Mouse (Mus musculus) CH12.LX (cell line): Measurements from ENCODE around the gene Il1rn. TPM values are rescaled to one million over a fixed set of nuclear protein-coding genes. Genes with fewer than 3 reads are reported as not detected.

Experiments used
- DNase-seq: peaks from one replicate; pipeline ENCODE4 v3.0.0-alpha.2; 2013; ENCODE audit errors: extremely low read depth
- H3K27ac ChIP-seq: 2 replicates; pipeline ENCODE4 v1.5.1; 2012; ENCODE audit warnings: low read depth, mild to moderate bottlenecking, control low read depth, moderate library complexity; ENCODE audit not compliant: insufficient read depth
- H3K27me3 ChIP-seq: replicated peaks from 2 replicates; pipeline ENCODE3; 2012; ENCODE audit warnings: inconsistent platforms
- H3K36me3 ChIP-seq, 2 experiments: replicated peaks in 1 of 2; 2 replicates each; pipeline versions ENCODE3 to v1.6.1; 2012; ENCODE audit warnings: inconsistent platforms in 1 of 2, low read length in 1 of 2, mild to moderate bottlenecking in 1 of 2, mixed read lengths in 1 of 2, moderate library complexity in 1 of 2; ENCODE audit not compliant: control insufficient read depth in 1 of 2, insufficient read depth in 1 of 2
- H3K4me1 ChIP-seq, 2 experiments: 2 replicates each; pipeline ENCODE4 v1.6.1; 2012; ENCODE audit warnings: inconsistent platforms in 1 of 2, moderate library complexity in 1 of 2; ENCODE audit not compliant: insufficient read depth in 2 of 2, control insufficient read depth in 1 of 2
- H3K4me2 ChIP-seq: 2 replicates; pipeline ENCODE4 v1.6.1; 2012; ENCODE audit warnings: low read depth, mild to moderate bottlenecking, control low read depth; ENCODE audit not compliant: poor library complexity, insufficient read depth, severe bottlenecking
- H3K4me3 ChIP-seq, 3 experiments: fragments of 150-350 bp in 1 of 3; sonication (generic) in 1 of 3; replicated peaks in 1 of 3; 2 replicates each; pipeline versions ENCODE3 to v1.5.1; 2011 to 2012; ENCODE audit warnings: low read depth in 2 of 3, low read length in 2 of 3, mild to moderate bottlenecking in 2 of 3, moderate library complexity in 2 of 3, control low read depth in 1 of 3, improper control_type of control experiment in 1 of 3, inconsistent platforms in 1 of 3, mixed read lengths in 1 of 3; ENCODE audit not compliant: poor library complexity in 1 of 3
- H3K79me2 ChIP-seq: replicated peaks from 2 replicates; pipeline ENCODE4 v1.6.1; 2012; ENCODE audit warnings: mild to moderate bottlenecking, moderate library complexity; ENCODE audit not compliant: control insufficient read depth, poor library complexity, insufficient read depth, severe bottlenecking; ENCODE audit errors: extremely low read depth
- H3K9ac ChIP-seq: 2 replicates; pipeline ENCODE4 v1.6.1; 2012; ENCODE audit warnings: low read depth, mild to moderate bottlenecking, control low read depth, moderate library complexity; ENCODE audit not compliant: insufficient read depth
- H3K9me3 ChIP-seq: replicated peaks from 2 replicates; pipeline ENCODE3; 2012; ENCODE audit warnings: low read length, inconsistent platforms, mixed read lengths
- BHLHE40 ChIP-seq: IDR thresholded peaks from 2 replicates; pipeline ENCODE4 v1.6.1; 2011; ENCODE audit warnings: mild to moderate bottlenecking, low read depth, low read length, improper control_type of control experiment
- CTCF ChIP-seq, 2 experiments: IDR thresholded peaks in 1 of 2; conservative IDR thresholded peaks in 1 of 2; 2 replicates each; pipeline ENCODE4 v1.5.1; 2011 to 2012; ENCODE audit warnings: low read depth in 2 of 2, low read length in 2 of 2, improper control_type of control experiment in 1 of 2, inconsistent platforms in 1 of 2, mild to moderate bottlenecking in 1 of 2, moderate library complexity in 1 of 2
- ELF1 ChIP-seq: IDR thresholded peaks from 2 replicates; pipeline ENCODE4 v1.6.1; 2014; ENCODE audit warnings: low read depth, mild to moderate bottlenecking, inconsistent platforms, low read length, improper control_type of control experiment
- MAX ChIP-seq: IDR thresholded peaks from 2 replicates; pipeline ENCODE4 v1.6.1; 2011; ENCODE audit warnings: low read length, improper control_type of control experiment
- MAZ ChIP-seq: IDR thresholded peaks from 2 replicates; pipeline ENCODE4 v1.6.1; 2012; ENCODE audit warnings: low read depth, mild to moderate bottlenecking, inconsistent platforms, low read length, improper control_type of control experiment, moderate library complexity
- NELFE ChIP-seq: IDR thresholded peaks from 2 replicates; pipeline ENCODE4 v1.6.1; 2011; ENCODE audit warnings: low read depth, low read length, improper control_type of control experiment
- NRF1 ChIP-seq: IDR thresholded peaks from 2 replicates; pipeline ENCODE4 v1.6.1; 2014; ENCODE audit warnings: low read depth, mild to moderate bottlenecking, inconsistent platforms, low read length, improper control_type of control experiment, moderate library complexity
- PAX5 ChIP-seq: IDR thresholded peaks from 2 replicates; pipeline ENCODE4 v1.6.1; 2012; ENCODE audit warnings: low read length, inconsistent platforms, mixed read lengths
- SIN3A ChIP-seq: IDR thresholded peaks from 2 replicates; pipeline ENCODE4 v1.6.1; 2012; ENCODE audit warnings: low read length, improper control_type of control experiment, inconsistent platforms
- TCF12 ChIP-seq: IDR thresholded peaks from 2 replicates; pipeline ENCODE4 v1.6.1; 2014; ENCODE audit warnings: low read depth, mild to moderate bottlenecking, inconsistent platforms, low read length, improper control_type of control experiment
- USF1 ChIP-seq: IDR thresholded peaks from 2 replicates; pipeline ENCODE4 v1.6.1; 2014; ENCODE audit warnings: low read depth, mild to moderate bottlenecking, inconsistent platforms, low read length, improper control_type of control experiment
- ZKSCAN1 ChIP-seq: IDR thresholded peaks from 2 replicates; pipeline ENCODE4 v1.6.1; 2012; ENCODE audit warnings: low read depth, inconsistent platforms, low read length, improper control_type of control experiment, borderline replicate concordance
- dilution Hi-C: fragments of 300-500 bp; cut with MboI; formaldehyde crosslinking; loops from 2 replicates; pipeline ENCODE4 v1.14.3; 2020; ENCODE audit warnings: low sequenced_read_pairs; ENCODE audit not compliant: extremely low pct_unique_long_range_greater_than_20kb, extremely low pct_ligation_motif_present
- in situ Hi-C: fragments of 300-500 bp; cut with MboI; formaldehyde crosslinking; loops from 3 replicates; pipeline ENCODE4 v1.14.3; 2019; ENCODE audit warnings: low sequenced_read_pairs, low pct_ligation_motif_present, low pct_unique_long_range_greater_than_20kb, mixed read lengths
- polyA plus RNA-seq: library from polyadenylated mRNA; unstranded; fragments of >175 nt; gene quantifications from 2 replicates; pipeline ENCODE4 v1.2.1, GENCODE M21; 2012; ENCODE audit warnings: low read depth; ENCODE audit not compliant: insufficient read length
- total RNA-seq, 2 experiments: library from RNA; depleted of rRNA; stranded (reverse); fragments of 300-350 nt in 1 of 2; fragments of >200 nt in 1 of 2; gene quantifications; 2 replicates each; pipeline ENCODE4 v1.2.3; 2012 to 2014

Il1rn gene
- total and polyA plus RNA-seq, 3 experiments: 0.37 to 0.98 (median 0.71) TPM

DNA sequence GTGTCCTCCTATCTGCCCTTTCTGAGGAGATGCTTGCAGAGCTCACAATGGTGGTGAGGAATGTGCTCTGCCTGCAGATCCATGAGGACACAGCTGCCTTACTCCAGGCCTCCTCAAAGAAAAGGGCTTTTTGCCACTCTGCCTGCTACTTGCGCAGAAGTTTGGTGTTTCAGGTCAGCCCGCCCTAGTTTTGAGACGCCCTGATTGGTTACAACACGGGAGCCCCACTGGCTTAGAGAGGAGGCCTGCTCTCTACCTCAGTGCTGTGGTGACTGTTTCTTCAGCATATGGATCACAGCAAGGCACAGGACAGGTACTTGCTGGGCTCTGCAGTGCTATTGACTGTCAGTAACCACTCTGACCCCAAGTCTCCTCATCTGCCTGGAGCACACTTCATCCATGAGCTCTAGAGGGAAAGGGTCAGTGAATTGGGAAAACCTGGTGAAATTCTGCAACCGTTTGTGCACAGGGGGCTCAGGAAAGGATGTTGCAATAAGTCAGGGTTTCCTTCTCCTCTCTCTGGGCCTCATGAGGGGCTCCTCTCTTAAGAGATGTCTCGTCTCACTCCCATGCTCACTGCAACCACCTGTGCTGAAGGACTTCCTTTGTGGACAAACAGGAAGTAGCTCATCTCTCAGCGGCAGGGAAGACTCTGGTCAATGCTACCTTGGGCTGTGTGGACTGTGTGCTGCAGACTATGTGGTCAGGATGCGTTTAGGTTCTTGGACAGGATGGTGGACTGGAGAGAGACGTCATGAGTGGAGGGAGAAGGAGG is 46.0 kb downstream of the Il1rn start:
- DNase-seq: no peak
- no peaks in the 10 kb centered on the region for H3K27me3 ChIP-seq
- no peaks in the 10 kb centered on the region for H3K9me3 ChIP-seq
- in situ Hi-C loops: no loop called here
- H3K27ac ChIP-seq: no peak overlapping the region
- H3K4me2 ChIP-seq: no peak overlapping the region
- H3K4me1 ChIP-seq: peaks cover 18 to 34% of the 10 kb centered on the region in 2 experiments
- H3K4me3 ChIP-seq: no peak overlapping the region
- peaks cover 0 to 9% of the 10 kb centered on the region in 2 experiments for H3K36me3 ChIP-seq
- dilution Hi-C loops: no loop called here
- H3K79me2 ChIP-seq: peaks cover 21% of the 10 kb centered on the region
- no peak overlapping the region for H3K9ac ChIP-seq
- no peak for TF ChIP-seq SIN3A
- TF ChIP-seq ELF1: peak; percentile 36; the same call in 1 of the 2 replicates
- TF ChIP-seq ZKSCAN1: no peak
- no peak for TF ChIP-seq CTCF (conservative IDR thresholded peaks at IDR 0.05 in 1 of 2, IDR thresholded peaks at IDR 0.05 in 1 of 2; ENCODE audit: low read depth in 2 of 2, low read length in 2 of 2)
- TF ChIP-seq BHLHE40: no peak

DNA sequence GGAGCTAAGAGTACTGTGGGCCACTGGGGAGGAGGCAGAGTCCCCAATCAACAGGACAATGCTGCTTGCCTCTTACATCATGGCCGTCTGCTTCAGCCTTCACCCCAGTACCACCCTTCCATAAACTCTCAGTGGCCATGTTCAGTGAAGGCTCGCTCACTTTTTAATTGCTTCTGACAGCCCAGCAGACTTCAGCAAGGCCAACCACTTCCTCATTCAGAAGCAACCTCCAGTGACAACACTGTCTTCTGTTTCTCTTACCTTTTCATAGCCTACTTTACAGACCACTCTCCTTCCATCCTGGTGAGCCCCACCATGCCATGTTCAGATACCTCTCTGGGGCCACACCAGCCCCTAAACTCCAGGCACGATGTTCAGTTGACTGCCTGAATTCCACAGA is 47.0 kb downstream of the Il1rn start:
- in situ Hi-C loops (no loop called here), dilution Hi-C loops (no loop called here)
- Histone ChIP-seq H3K9me3 (no peaks in the 10 kb centered on the region), H3K4me2 (no peak overlapping the region; the same call in 1 of the 2 replicates), H3K36me3 (peaks cover 8 to 16% of the 10 kb centered on the region in 2 experiments), H3K9ac (no peak overlapping the region; the same call in 1 of the 2 replicates), H3K27me3 (no peaks in the 10 kb centered on the region), H3K4me1 (peaks cover 27 to 44% of the 10 kb centered on the region in 2 experiments), H3K79me2 (peaks cover 31% of the 10 kb centered on the region), H3K27ac (no peak overlapping the region), H3K4me3 (no peak overlapping the region)
- peak; percentile 24 for DNase-seq
- no peak for TF ChIP-seq CTCF (conservative IDR thresholded peaks at IDR 0.05 in 1 of 2, IDR thresholded peaks at IDR 0.05 in 1 of 2; ENCODE audit: low read depth in 2 of 2, low read length in 2 of 2)
- TF ChIP-seq USF1: no peak
- peak; percentile 26; the same call in 1 of the 2 replicates for TF ChIP-seq NELFE
- TF ChIP-seq MAX: no peak
- TF ChIP-seq NRF1: no peak
- TF ChIP-seq TCF12: no peak
- TF ChIP-seq PAX5: no peak
- TF ChIP-seq ELF1: 0 out of 2 replicates have a peak, but pooled peaks have one; percentile 34

DNA sequence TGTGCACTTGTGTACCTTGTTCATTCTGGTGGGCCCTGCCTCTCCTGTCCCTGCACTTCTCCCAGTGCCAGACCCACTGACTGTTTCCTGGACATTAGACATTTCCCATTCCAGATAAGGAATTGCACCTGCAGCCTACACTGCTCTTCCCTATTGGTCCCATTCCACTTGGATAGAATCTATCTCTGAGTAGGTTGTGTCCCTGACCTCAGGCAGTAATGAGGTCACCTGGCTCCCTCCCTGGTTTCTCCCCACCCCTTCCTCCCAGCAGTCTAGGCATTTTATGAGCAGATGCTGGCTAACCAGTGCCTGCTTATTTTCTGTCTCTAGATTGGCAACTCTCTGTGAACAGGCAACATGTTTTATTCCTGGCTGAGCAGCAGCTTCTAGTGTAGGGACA is 47.7 kb downstream of the Il1rn start:
- in situ Hi-C loops: no loop called here
- Histone ChIP-seq H3K27me3 (no peaks in the 10 kb centered on the region), H3K4me1 (peaks cover 27 to 52% of the 10 kb centered on the region in 2 experiments), H3K27ac (peak overlapping the region; percentile 76), H3K9me3 (no peaks in the 10 kb centered on the region), H3K79me2 (peaks cover 38% of the 10 kb centered on the region), H3K4me3 (peak overlapping the region in 2 of 3 experiments; percentile 71 to 94), H3K4me2 (peak overlapping the region; percentile 63), H3K36me3 (peaks cover 12 to 20% of the 10 kb centered on the region in 2 experiments), H3K9ac (peak overlapping the region; percentile 43)
- dilution Hi-C loops: no loop called here
- DNase-seq: no peak
- TF ChIP-seq MAZ: no peak
